Mouse (Mus musculus) brown adipose tissue, adult 24 weeks (tissue): ENCODE results near the gene Ripor1. TPM values are rescaled to one million over a fixed set of nuclear protein-coding genes. Genes with fewer than 3 reads are reported as not detected.

Source experiments
- H3K27ac ChIP-seq: fragments of 200-500 bp; replicated peaks from 2 replicates; pipeline ENCODE4 v1.5.1; 2012; ENCODE audit warnings: low read depth, mild to moderate bottlenecking, low read length
- H3K4me1 ChIP-seq: fragments of 200-500 bp; 2 replicates; pipeline ENCODE4 v1.6.1; 2012; ENCODE audit warnings: low read length, mixed read lengths; ENCODE audit not compliant: control insufficient read depth, insufficient read depth, insufficient read length
- H3K4me3 ChIP-seq: fragments of 200-500 bp; 2 replicates; pipeline ENCODE4 v1.5.1; 2012; ENCODE audit warnings: low read depth, mild to moderate bottlenecking, low read length, moderate library complexity; ENCODE audit not compliant: insufficient read depth
- polyA plus RNA-seq: library from polyadenylated mRNA; stranded (reverse); fragments of >200 nt; gene quantifications from 2 replicates; pipeline ENCODE4 v1.2.4, GENCODE M21; 2012; ENCODE audit not compliant: missing spikeins, insufficient read depth, insufficient read length

The Ripor1 gene
- polyA plus RNA-seq, 1 experiment = 13.4 TPM

- Histone ChIP-seq H3K4me3 (peak overlapping the region; percentile 70; the same call in 1 of the 2 replicates), H3K27ac (no peak overlapping the region), H3K4me1 (peaks cover 6% of the 10 kb centered on the region; the same call in 1 of the 2 replicates)
Measured at GRCm38 (mm10) chr8:105634771-105635458, 29.9 kb downstream of the Ripor1 start.

GRCm38 (mm10) chr8:105635481-105635880, 30.4 kb downstream of the Ripor1 start:
- H3K4me3 ChIP-seq = peak overlapping the region; percentile 70
- peaks cover 6% of the 10 kb centered on the region; the same call in 1 of the 2 replicates for H3K4me1 ChIP-seq
- peak overlapping the region; percentile 62; the same call in 1 of the 2 replicates for H3K27ac ChIP-seq

GRCm38 (mm10) chr8:105636018-105636962, 31.2 kb downstream of the Ripor1 start, which contains the start of gene Ctcf:
TSS of gene Ctcf (plus strand) at chr8:105636568.
- H3K4me1 ChIP-seq = peaks cover 6% of the 10 kb centered on the region; the same call in 1 of the 2 replicates
- H3K4me3 ChIP-seq = peak within 1 kb of the TSS; percentile 99
- H3K27ac ChIP-seq = peak within 1 kb of the TSS; percentile 94

GRCm38 (mm10) chr8:105636963-105637510, 32.0 kb downstream of the Ripor1 start, which contains the start of gene Agrp:
TSS of gene Agrp (minus strand) at chr8:105637393.
- peak within 1 kb of the TSS; percentile 99 for H3K4me3 ChIP-seq
- H3K4me1 ChIP-seq = peaks cover 6% of the 10 kb centered on the region; the same call in 1 of the 2 replicates
- peak within 1 kb of the TSS; percentile 94 for H3K27ac ChIP-seq

GRCm38 (mm10) chr8:105637601-105638041, 32.6 kb downstream of the Ripor1 start:
- peak overlapping the region; percentile 99 for H3K4me3 ChIP-seq
- peak overlapping the region; percentile 94 for H3K27ac ChIP-seq
- peaks cover 6% of the 10 kb centered on the region for H3K4me1 ChIP-seq

GRCm38 (mm10) chr8:105638510-105638909, 33.5 kb downstream of the Ripor1 start:
- Histone ChIP-seq H3K27ac (no peak overlapping the region), H3K4me1 (peaks cover 6% of the 10 kb centered on the region), H3K4me3 (0 out of 2 replicates have a peak overlapping the region, but pooled peaks have one; percentile 8)

- Histone ChIP-seq H3K4me3 (no peak overlapping the region), H3K4me1 (peaks cover 6% of the 10 kb centered on the region), H3K27ac (no peak overlapping the region)
Measured at GRCm38 (mm10) chr8:105639835-105640234, 34.8 kb downstream of the Ripor1 start.

GRCm38 (mm10) chr8:105640511-105640910, 35.5 kb downstream of the Ripor1 start:
- no peak overlapping the region for H3K27ac ChIP-seq
- H3K4me3 ChIP-seq = no peak overlapping the region
- H3K4me1 ChIP-seq = peaks cover 6% of the 10 kb centered on the region

GRCm38 (mm10) chr8:105645205-105645604, 40.1 kb downstream of the Ripor1 start:
- no peak overlapping the region for H3K27ac ChIP-seq
- H3K4me3 ChIP-seq = no peak overlapping the region
- no peaks in the 10 kb centered on the region; the same call in 1 of the 2 replicates for H3K4me1 ChIP-seq

GRCm38 (mm10) chr8:105648929-105649328, 43.9 kb downstream of the Ripor1 start:
- H3K4me3 ChIP-seq = no peak overlapping the region
- H3K27ac ChIP-seq = no peak overlapping the region
- H3K4me1 ChIP-seq = no peaks in the 10 kb centered on the region

- H3K4me3 ChIP-seq = no peak overlapping the region
- H3K4me1 ChIP-seq = no peaks in the 10 kb centered on the region
- no peak overlapping the region for H3K27ac ChIP-seq
Measured at GRCm38 (mm10) chr8:105657641-105658040, 52.6 kb downstream of the Ripor1 start.

GRCm38 (mm10) chr8:105661167-105661566, 56.1 kb downstream of the Ripor1 start:
- Histone ChIP-seq H3K4me3 (no peak overlapping the region), H3K27ac (no peak overlapping the region), H3K4me1 (no peaks in the 10 kb centered on the region)
